Mouse (Mus musculus) kidney, adult 18-20 months (tissue): ENCODE measurements around the gene Pirt.

Source experiments
- DNase-seq: peaks from one replicate; pipeline ENCODE4 v3.0.0; 2021

Pirt gene

GRCm38 (mm10) chr11:66911811-66912210 lies at the start of gene Pirt:
Gene Pirt (plus strand): TSS chr11:66911981.
- DNase-seq: no peak

DNA sequence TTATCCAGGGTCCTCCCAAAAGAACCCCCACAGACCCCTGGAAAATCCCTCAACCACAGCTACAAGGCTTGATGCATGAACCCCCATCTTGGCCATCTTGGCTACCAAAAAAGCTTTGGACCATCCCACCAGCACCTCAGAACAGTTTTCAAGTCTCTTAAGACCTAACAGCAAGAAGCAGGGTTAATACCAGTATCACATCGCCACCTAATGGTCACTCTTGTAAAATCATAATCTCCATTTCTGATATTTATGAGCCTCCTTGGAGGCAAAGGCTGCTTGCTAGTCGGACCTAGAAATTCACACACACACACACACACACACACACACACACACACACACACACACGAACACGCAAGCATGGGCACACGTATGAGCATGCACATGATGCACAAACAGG lies 40.1 kb upstream of the Pirt start:
- DNase-seq: peak; percentile 7

GRCm38 (mm10) chr11:66872773-66873470 lies 38.9 kb upstream of the Pirt start:
- no peak for DNase-seq

- no peak for DNase-seq
Measured at GRCm38 (mm10) chr11:66881291-66881690, 30.5 kb upstream of the Pirt start.

- no peak for DNase-seq
Measured at GRCm38 (mm10) chr11:66882224-66883040, 29.3 kb upstream of the Pirt start.

GRCm38 (mm10) chr11:66892536-66892935 lies 19.2 kb upstream of the Pirt start:
- DNase-seq: no peak

- DNase-seq: no peak
Measured at GRCm38 (mm10) chr11:66898747-66899146, 13.0 kb upstream of the Pirt start.

DNA sequence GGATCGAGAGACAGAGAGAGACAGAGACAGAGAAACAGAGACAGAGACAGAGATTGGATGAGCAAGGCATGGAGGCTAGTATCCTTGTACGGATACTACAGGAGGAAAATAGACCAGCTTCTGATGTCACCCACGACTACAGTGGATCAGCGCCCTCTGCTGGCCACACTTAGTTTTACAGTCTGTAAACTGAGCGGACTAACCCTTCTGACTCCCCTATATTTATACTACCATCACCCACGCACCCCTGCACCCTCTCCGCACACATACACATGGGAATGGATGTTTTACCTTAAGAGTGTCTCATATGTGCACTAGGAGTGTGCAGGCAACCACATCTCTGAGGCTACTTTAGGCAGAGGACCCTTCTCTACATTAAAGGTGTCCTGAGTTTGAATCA lies 12.4 kb upstream of the Pirt start:
- DNase-seq: peak; percentile 55

- DNase-seq: no peak
Measured at GRCm38 (mm10) chr11:66902801-66903200, 9.0 kb upstream of the Pirt start.

DNA sequence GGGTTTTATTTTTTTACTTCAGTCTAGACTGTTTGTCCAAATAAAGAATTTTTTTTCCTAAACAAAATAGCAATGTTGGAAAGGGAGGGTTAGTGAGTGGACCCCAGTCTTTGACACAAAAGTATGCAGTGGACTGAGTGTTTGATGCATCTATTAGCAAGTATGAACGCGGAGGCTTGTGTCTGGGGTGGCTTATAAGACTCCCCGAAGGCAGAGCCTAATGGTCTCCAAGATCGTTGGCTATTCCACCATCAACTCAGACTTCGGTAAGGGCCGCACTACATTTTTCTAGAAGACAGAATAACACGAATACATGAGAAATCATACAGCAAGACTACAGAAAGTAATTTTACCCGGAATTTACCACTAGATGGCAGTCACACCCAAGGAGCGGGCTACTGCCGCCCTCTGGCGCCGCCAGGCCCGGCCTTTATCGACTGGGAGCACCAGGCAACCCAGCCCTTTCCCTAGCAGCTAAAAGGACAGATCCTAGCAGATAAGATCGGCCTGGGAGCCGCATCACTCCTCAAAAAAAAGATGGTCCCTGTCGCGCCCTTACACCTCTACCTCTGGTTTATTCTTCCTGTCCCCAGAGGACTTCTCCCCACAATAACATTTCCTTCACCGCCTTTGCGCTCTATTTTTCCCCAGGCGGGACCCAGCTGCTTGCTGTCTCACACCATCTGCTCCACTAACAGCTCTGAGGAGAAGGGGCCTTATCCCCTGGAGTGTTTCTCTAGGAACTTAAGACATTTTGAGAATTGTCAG lies 6.0 kb upstream of the Pirt start:
- DNase-seq: peak; percentile 63

DNA sequence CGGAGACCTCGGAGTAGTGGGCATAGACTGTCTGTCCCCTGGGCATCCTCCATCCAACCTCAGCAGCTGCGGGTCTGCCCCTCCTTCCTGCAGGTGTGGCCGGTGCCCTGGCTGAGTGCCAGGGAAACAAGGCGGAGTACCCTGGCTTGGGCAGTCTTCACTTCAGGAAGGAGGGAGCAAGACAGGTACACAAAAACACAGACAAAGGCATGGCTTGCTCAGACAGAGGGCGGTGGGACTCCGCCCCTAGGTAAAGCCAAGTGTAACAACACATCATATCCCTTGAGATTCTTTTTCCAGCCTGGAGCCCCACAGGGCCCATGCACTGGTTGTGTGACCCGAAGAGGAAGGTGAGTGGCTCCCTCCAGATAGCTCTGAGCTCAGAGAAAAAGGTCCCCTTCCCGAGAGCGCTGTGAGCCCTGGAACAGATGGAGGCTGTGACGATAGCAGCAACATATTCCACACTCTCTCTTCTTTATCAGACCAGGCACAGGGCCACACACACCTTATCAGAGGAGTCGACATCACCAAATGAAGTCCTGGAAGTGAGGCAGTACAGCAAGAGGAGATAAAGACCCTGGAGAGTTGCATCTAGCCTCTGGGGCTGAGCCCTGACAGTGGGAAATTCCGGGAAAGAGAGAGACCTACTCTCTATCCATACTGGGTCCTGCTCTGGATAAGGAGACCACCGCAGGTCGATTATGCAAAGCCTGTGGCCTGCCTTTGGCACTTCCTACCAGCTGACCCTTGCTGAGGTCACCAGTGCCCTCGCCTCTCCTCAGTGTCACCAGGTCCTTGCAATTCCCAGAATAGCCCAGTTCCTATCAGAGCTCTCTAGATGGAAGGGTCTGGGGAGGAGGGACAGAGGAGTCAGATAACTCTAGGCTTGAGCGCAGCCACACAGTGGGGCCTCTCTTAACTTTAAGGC lies 1.0 kb downstream of the Pirt start:
- no peak for DNase-seq

- peak; percentile 54 for DNase-seq
Measured at GRCm38 (mm10) chr11:66914249-66914648, 2.5 kb downstream of the Pirt start.

DNA sequence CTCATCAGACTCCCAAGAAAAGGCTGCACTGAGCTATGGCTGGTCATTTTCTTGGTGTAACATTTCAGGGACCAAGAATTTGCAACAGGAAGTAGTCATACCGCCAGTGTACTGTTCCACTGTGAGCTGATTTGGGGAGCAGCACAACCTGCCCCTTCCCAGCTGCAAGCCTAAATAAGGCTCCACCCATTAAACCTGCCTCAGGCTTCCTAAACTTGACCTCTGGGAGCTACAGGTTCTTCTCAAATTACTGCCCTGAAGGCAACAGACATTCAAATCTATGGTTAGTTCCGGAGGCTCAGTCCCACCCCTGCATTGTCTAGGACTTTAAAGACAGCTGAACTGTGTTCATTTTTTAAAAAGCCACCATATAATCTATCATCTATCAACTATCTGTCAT lies 8.2 kb downstream of the Pirt start:
- DNase-seq: no peak

GRCm38 (mm10) chr11:66924095-66924823 lies 12.5 kb downstream of the Pirt start:
- DNase-seq: no peak

- DNase-seq: no peak
Measured at GRCm38 (mm10) chr11:66928311-66928710, 16.5 kb downstream of the Pirt start.

- no peak for DNase-seq
Measured at GRCm38 (mm10) chr11:66932827-66933599, 21.2 kb downstream of the Pirt start.

GRCm38 (mm10) chr11:66934428-66935173 lies 22.8 kb downstream of the Pirt start:
- peak; percentile 41 for DNase-seq

DNA sequence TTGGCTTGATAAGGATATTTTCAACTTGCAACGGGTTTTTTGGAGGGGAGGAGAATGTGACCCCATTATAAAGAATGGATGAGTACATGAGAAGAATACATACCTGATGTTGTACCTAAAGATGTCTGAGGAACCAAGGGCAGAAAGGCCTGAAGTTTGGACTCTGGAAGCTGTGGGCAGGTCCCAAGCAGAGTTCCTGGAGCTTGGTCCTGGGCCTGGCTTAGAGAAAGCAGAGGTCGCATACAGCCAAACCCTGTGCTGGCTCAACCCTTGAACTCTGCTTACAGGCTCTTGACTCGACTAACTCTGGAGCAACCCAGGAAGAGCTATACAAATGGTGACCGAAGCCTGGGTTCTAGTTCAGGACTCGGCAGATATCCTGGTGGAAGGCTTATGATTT lies 30.2 kb downstream of the Pirt start:
- DNase-seq: peak; percentile 15

DNA sequence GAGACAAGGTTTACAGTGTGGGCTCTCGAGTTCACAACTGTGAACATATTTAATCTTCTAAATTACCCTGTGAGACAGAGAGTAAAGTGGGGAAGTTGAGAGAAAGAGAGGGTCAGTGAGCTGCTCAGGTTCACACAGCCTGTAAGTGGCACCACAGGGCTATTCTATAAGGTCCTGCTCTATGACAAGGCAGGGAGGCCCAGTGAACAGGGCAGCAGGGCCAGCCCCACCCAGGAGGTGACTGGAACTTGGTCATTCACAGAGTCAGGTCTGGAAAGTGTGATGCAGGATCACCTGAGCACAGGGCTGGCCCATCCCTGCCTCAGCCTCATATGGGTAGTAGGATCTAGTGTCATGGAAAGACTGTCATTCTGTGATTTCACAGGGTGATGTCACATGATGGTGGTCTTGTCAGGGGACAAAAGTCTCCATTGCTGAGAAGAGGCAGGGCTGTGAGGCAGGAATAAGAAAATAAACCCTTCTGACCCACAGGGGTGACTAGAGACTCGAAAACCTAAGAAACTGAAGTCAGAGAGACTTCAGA lies 33.5 kb downstream of the Pirt start:
- DNase-seq: no peak

- no peak for DNase-seq
Measured at GRCm38 (mm10) chr11:66946521-66946920, 34.7 kb downstream of the Pirt start.
